ENCODE assay signal across 14 mouse cellular contexts in genomic region chr9:58206013-58206412, GRCm38 (mm10). TPM values are rescaled to one million over a fixed set of nuclear protein-coding genes. Genes with fewer than 3 reads are reported as not detected.
DNase-seq lines count a peak whose midpoint lies in the region; ATAC-seq and TF ChIP-seq lines count a peak whose summit lies in the region.
"Had no signal": no experiment of that assay in that cellular context is flagged by ENCODE, and none has a peak within 500 bp of the region (broad histone marks: within the 10 kb centered on the region; RNA-seq: fewer than 3 reads in every experiment).

No protein-coding gene starts in this region.

- H3K36me3 ChIP-seq in hindbrain, postnatal 0 days (ENCODE audit: insufficient read depth, low read length): no peaks in the 10 kb centered on the region
- no peaks in the 10 kb centered on the region for H3K36me3 ChIP-seq in hindbrain, embryonic 10.5 days
- H3K36me3 ChIP-seq in forebrain, embryonic 10.5 days (replicated peaks): no peaks in the 10 kb centered on the region
- no peaks in the 10 kb centered on the region for H3K36me3 ChIP-seq in forebrain, embryonic 15.5 days
- no peaks in the 10 kb centered on the region for H3K36me3 ChIP-seq in midbrain, embryonic 13.5 days
- H3K36me3 ChIP-seq: lung, embryonic 15.5 days had no signal

- DNase-seq in hindbrain, postnatal 0 days (ENCODE audit: low spot score): peak; percentile 40
- no peak for DNase-seq in hindbrain, embryonic 10.5 days (ENCODE audit: low spot score)
- DNase-seq in forebrain, embryonic 10.5 days (ENCODE audit: extremely low spot score, low spot score): peak; percentile 13
- DNase-seq in left cerebral cortex, adult 8-10 months (ENCODE audit: low spot score in 2 of 2): no peak
- DNase-seq in gastrocnemius, adult 8-10 months (ENCODE audit: low spot score in 2 of 2): no peak
- DNase-seq: adrenal gland, adult 2 months; kidney, adult 9 months; right cerebral cortex, postnatal 25 days had no signal

- H3K4me1 ChIP-seq in hindbrain, postnatal 0 days (ENCODE audit: insufficient read depth, low read length): 0 out of 2 replicates have a peak, but pooled peaks cover 4% of the 10 kb centered on the region
- H3K4me1 ChIP-seq in hindbrain, embryonic 10.5 days (replicated peaks): peaks cover 35% of the 10 kb centered on the region
- peaks cover 52% of the 10 kb centered on the region for H3K4me1 ChIP-seq in forebrain, embryonic 10.5 days
- H3K4me1 ChIP-seq in forebrain, embryonic 15.5 days: peaks cover 61% of the 10 kb centered on the region
- H3K4me1 ChIP-seq in midbrain, embryonic 13.5 days (replicated peaks): peaks cover 51% of the 10 kb centered on the region

- no peak for TF ChIP-seq CTCF in hindbrain, postnatal 0 days (IDR thresholded peaks at IDR 0.05; ENCODE audit: low read depth)

- H3K27me3 ChIP-seq in hindbrain, postnatal 0 days (ENCODE audit: insufficient read depth, low read length): peaks cover 25% of the 10 kb centered on the region
- H3K27me3 ChIP-seq in hindbrain, embryonic 10.5 days (ENCODE audit: insufficient read depth, poor library complexity, severe bottlenecking): peaks cover 64% of the 10 kb centered on the region
- peaks cover 71% of the 10 kb centered on the region for H3K27me3 ChIP-seq in forebrain, embryonic 10.5 days (ENCODE audit: poor library complexity, severe bottlenecking)
- H3K27me3 ChIP-seq in forebrain, embryonic 15.5 days: peaks cover 5% of the 10 kb centered on the region; the same call in 1 of the 2 replicates
- H3K27me3 ChIP-seq in midbrain, embryonic 13.5 days: peaks cover 34% of the 10 kb centered on the region

- no peaks in the 10 kb centered on the region for H3K9me3 ChIP-seq in hindbrain, postnatal 0 days (ENCODE audit: low read length)
- no peaks in the 10 kb centered on the region for H3K9me3 ChIP-seq in hindbrain, embryonic 10.5 days
- no peaks in the 10 kb centered on the region for H3K9me3 ChIP-seq in forebrain, embryonic 10.5 days
- H3K9me3 ChIP-seq in forebrain, embryonic 15.5 days: no peaks in the 10 kb centered on the region
- H3K9me3 ChIP-seq in midbrain, embryonic 13.5 days: no peaks in the 10 kb centered on the region
- H3K9me3 ChIP-seq: lung, embryonic 15.5 days had no signal

- no peak overlapping the region for H3K4me2 ChIP-seq in hindbrain, postnatal 0 days (ENCODE audit: low read depth, low read length)
- H3K4me2 ChIP-seq in forebrain, embryonic 15.5 days (replicated peaks): peak overlapping the region; percentile 77
- H3K4me2 ChIP-seq in midbrain, embryonic 13.5 days (replicated peaks): peak overlapping the region; percentile 65
- H3K4me2 ChIP-seq: lung, embryonic 15.5 days had no signal

- no peak overlapping the region for H3K4me3 ChIP-seq in hindbrain, postnatal 0 days (ENCODE audit: low read length)
- H3K4me3 ChIP-seq in hindbrain, embryonic 10.5 days: no peak overlapping the region
- H3K4me3 ChIP-seq in forebrain, embryonic 10.5 days: no peak overlapping the region
- peak overlapping the region; percentile 22 for H3K4me3 ChIP-seq in forebrain, embryonic 15.5 days
- H3K4me3 ChIP-seq in midbrain, embryonic 13.5 days (replicated peaks): peak overlapping the region; percentile 6
- H3K4me3 ChIP-seq: lung, embryonic 15.5 days; myocyte had no signal

- no peak overlapping the region for H3K9ac ChIP-seq in hindbrain, postnatal 0 days (replicated peaks; ENCODE audit: low read length)
- 0 out of 2 replicates have a peak overlapping the region, but pooled peaks have one; percentile 30 for H3K9ac ChIP-seq in forebrain, embryonic 15.5 days (replicated peaks)
- H3K9ac ChIP-seq in midbrain, embryonic 13.5 days (replicated peaks): no peak overlapping the region
- H3K9ac ChIP-seq: lung, embryonic 15.5 days had no signal

- 54% methylated on average over 7 of the region's 7 CpGs for WGBS in hindbrain, postnatal 0 days
- 87% methylated on average over 7 of the region's 7 CpGs for WGBS in hindbrain, embryonic 10.5 days
- whole genome bisulfite sequencing in forebrain, embryonic 10.5 days: 87% methylated on average over 7 of the region's 7 CpGs
- 44% methylated on average over 7 of the region's 7 CpGs for WGBS in forebrain, embryonic 15.5 days
- 79% methylated on average over 7 of the region's 7 CpGs for WGBS in midbrain, embryonic 13.5 days

- ATAC-seq in hindbrain, postnatal 0 days: no peak
- 0 out of 2 replicates have a peak, but pooled peaks have one; percentile 5 for ATAC-seq in forebrain, embryonic 15.5 days (replicated peaks)
- ATAC-seq in midbrain, embryonic 13.5 days: no peak

- no peak overlapping the region for H3K27ac ChIP-seq in hindbrain, postnatal 0 days
- H3K27ac ChIP-seq in hindbrain, embryonic 10.5 days: no peak overlapping the region
- H3K27ac ChIP-seq in forebrain, embryonic 10.5 days: no peak overlapping the region
- peak overlapping the region; percentile 97 for H3K27ac ChIP-seq in forebrain, embryonic 15.5 days (replicated peaks)
- H3K27ac ChIP-seq in midbrain, embryonic 13.5 days: no peak overlapping the region; the same call in 1 of the 2 replicates
- H3K27ac ChIP-seq: lung, embryonic 15.5 days had no signal

RNA-seq across cellular contexts. Expression of gene Islr2, which starts 1.9 kb away (rescaled TPM):
- 293 and 343 TPM in 2 replicates for total RNA-seq in hindbrain, postnatal 0 days (2014; rRNA removed)
- polyA plus RNA-seq in hindbrain, postnatal 0 days (2015; fragmentation: Nextera tagmentation; extraction: Ambion mirVana): 15.8 and 19.2 TPM in 2 replicates
- polyA plus RNA-seq in hindbrain, embryonic 10.5 days (2016; fragmentation: Nextera tagmentation; extraction: Ambion mirVana): 1.5 and 6.6 TPM in 2 replicates
- polyA plus RNA-seq in forebrain, embryonic 10.5 days (2016; fragmentation: Nextera tagmentation; extraction: Ambion mirVana): 2.2 and 3.6 TPM in 2 replicates
- 83.3 and 83.4 TPM in 2 replicates for polyA plus RNA-seq in forebrain, embryonic 15.5 days (2015; fragmentation: Nextera tagmentation; extraction: Ambion mirVana)
- polyA plus RNA-seq in midbrain, embryonic 13.5 days (2015; fragmentation: Nextera tagmentation; extraction: Ambion mirVana): 36.8 and 51.7 TPM in 2 replicates
- total RNA-seq in left cerebral cortex, adult 8-10 months (2022): 10 to 100 TPM; 63.9 to 73.8 (median 69.4) TPM
- 1 to 10 TPM; 1.4 to 2.9 (median 1.8) TPM for total RNA-seq in gastrocnemius, adult 8-10 months (2022)
- total RNA-seq: liver, adult 2 months; megakaryocyte progenitor cell, adult 5-6 weeks had no signal
- polyA plus RNA-seq: liver, adult 2 months had no signal

RNA-seq across cellular contexts. Expression of gene Islr, which starts 1.9 kb away (rescaled TPM):
- 57.9 and 72.8 TPM in 2 replicates for total RNA-seq in hindbrain, postnatal 0 days (2014; rRNA removed)
- polyA plus RNA-seq in hindbrain, postnatal 0 days (2015; fragmentation: Nextera tagmentation; extraction: Ambion mirVana): 29.9 and 33.5 TPM in 2 replicates
- polyA plus RNA-seq in hindbrain, embryonic 10.5 days (2016; fragmentation: Nextera tagmentation; extraction: Ambion mirVana): 9.9 and 14.0 TPM in 2 replicates
- 4.0 and 4.6 TPM in 2 replicates for polyA plus RNA-seq in forebrain, embryonic 10.5 days (2016; fragmentation: Nextera tagmentation; extraction: Ambion mirVana)
- polyA plus RNA-seq in forebrain, embryonic 15.5 days (2015; fragmentation: Nextera tagmentation; extraction: Ambion mirVana): 15.1 and 16.9 TPM in 2 replicates
- polyA plus RNA-seq in midbrain, embryonic 13.5 days (2015; fragmentation: Nextera tagmentation; extraction: Ambion mirVana): 21.4 and 25.3 TPM in 2 replicates
- total RNA-seq in left cerebral cortex, adult 8-10 months (2022): 10 to 100 TPM; 14.8 to 23.4 (median 18.9) TPM
- total RNA-seq in gastrocnemius, adult 8-10 months (2022): 10 to 100 TPM in 3 of 4 experiments, 1 to 10 TPM in 1; 9.8 to 15.7 (median 13.1) TPM
- total RNA-seq: megakaryocyte progenitor cell, adult 5-6 weeks had no signal

RNA-seq across cellular contexts. Expression of gene Pml, which starts 43.6 kb away (rescaled TPM):
- 11.4 and 17.0 TPM in 2 replicates for total RNA-seq in hindbrain, postnatal 0 days (2014; rRNA removed)
- 3.2 and 4.8 TPM in 2 replicates for polyA plus RNA-seq in hindbrain, postnatal 0 days (2015; fragmentation: Nextera tagmentation; extraction: Ambion mirVana)
- 9.5 and 13.5 TPM in 2 replicates for polyA plus RNA-seq in hindbrain, embryonic 10.5 days (2016; fragmentation: Nextera tagmentation; extraction: Ambion mirVana)
- 13.7 and 14.4 TPM in 2 replicates for polyA plus RNA-seq in forebrain, embryonic 10.5 days (2016; fragmentation: Nextera tagmentation; extraction: Ambion mirVana)
- 7.5 and 8.8 TPM in 2 replicates for polyA plus RNA-seq in forebrain, embryonic 15.5 days (2015; fragmentation: Nextera tagmentation; extraction: Ambion mirVana)
- 4.1 and 4.8 TPM in 2 replicates for polyA plus RNA-seq in midbrain, embryonic 13.5 days (2015; fragmentation: Nextera tagmentation; extraction: Ambion mirVana)
- total RNA-seq in left cerebral cortex, adult 8-10 months (2022): 10 to 100 TPM; 15.3 to 20.3 (median 17.5) TPM
- total RNA-seq in gastrocnemius, adult 8-10 months (2022): 1 to 10 TPM; 2.5 to 4.5 (median 3.1) TPM

RNA-seq across cellular contexts. Expression of gene Stoml1, which starts 47.0 kb away (rescaled TPM):
- total RNA-seq in hindbrain, postnatal 0 days (2014; rRNA removed): 145 and 157 TPM in 2 replicates
- polyA plus RNA-seq in hindbrain, postnatal 0 days (2015; fragmentation: Nextera tagmentation; extraction: Ambion mirVana): 136 and 141 TPM in 2 replicates
- polyA plus RNA-seq in hindbrain, embryonic 10.5 days (2016; fragmentation: Nextera tagmentation; extraction: Ambion mirVana): 27.7 and 39.8 TPM in 2 replicates
- 24.8 and 28.8 TPM in 2 replicates for polyA plus RNA-seq in forebrain, embryonic 10.5 days (2016; fragmentation: Nextera tagmentation; extraction: Ambion mirVana)
- polyA plus RNA-seq in forebrain, embryonic 15.5 days (2015; fragmentation: Nextera tagmentation; extraction: Ambion mirVana): 107 and 109 TPM in 2 replicates
- polyA plus RNA-seq in midbrain, embryonic 13.5 days (2015; fragmentation: Nextera tagmentation; extraction: Ambion mirVana): 94.8 and 97.2 TPM in 2 replicates
- total RNA-seq in left cerebral cortex, adult 8-10 months (2022): 10 to 100 TPM; 65.6 to 69.4 (median 67.4) TPM
- 10 to 100 TPM in 2 of 4 experiments, 1 to 10 TPM in 2; 8.6 to 10.8 (median 9.8) TPM for total RNA-seq in gastrocnemius, adult 8-10 months (2022)

Comparison
In these comparisons a context has a peak if more than half of its experiments do, and no peak if none do; other contexts are left out.
1. DNase-seq: peak in hindbrain, postnatal 0 days (single experiment) and forebrain, embryonic 10.5 days (single experiment); none in hindbrain, embryonic 10.5 days (single experiment), left cerebral cortex, adult 8-10 months (0 of 2) and gastrocnemius, adult 8-10 months (0 of 2).
2. H3K4me3 ChIP-seq: peak in forebrain, embryonic 15.5 days (single experiment) and midbrain, embryonic 13.5 days (single experiment); none in hindbrain, postnatal 0 days (single experiment), hindbrain, embryonic 10.5 days (single experiment) and forebrain, embryonic 10.5 days (single experiment).